Mouse (Mus musculus): Measurements from ENCODE around the gene Acot11.

Gene Acot11

DNA sequence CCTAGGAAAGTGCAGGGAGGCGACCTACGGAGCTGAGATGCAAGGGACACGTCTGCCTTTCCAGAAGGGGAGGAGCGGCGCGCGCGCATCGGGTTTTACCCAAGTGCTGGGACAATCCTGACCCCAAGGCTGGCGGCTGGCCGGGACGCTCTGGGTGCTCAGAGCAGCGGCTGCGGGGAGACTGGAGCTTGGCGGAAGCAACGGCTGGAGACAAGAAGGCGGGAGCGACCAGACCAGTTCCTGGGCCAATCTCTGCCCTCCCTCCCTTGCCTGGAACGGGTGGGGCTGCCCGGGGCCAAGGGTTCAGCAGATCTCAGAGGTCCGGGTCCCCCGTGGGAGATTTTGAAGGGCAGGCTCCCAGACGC lies at the start of gene Acot11:
TSS of gene Acot11 (minus strand) at position 89 of the 365 bp plus-strand sequence.
- DNase-seq (ENCODE audit: low spot score), result peak; percentile 56

DNA sequence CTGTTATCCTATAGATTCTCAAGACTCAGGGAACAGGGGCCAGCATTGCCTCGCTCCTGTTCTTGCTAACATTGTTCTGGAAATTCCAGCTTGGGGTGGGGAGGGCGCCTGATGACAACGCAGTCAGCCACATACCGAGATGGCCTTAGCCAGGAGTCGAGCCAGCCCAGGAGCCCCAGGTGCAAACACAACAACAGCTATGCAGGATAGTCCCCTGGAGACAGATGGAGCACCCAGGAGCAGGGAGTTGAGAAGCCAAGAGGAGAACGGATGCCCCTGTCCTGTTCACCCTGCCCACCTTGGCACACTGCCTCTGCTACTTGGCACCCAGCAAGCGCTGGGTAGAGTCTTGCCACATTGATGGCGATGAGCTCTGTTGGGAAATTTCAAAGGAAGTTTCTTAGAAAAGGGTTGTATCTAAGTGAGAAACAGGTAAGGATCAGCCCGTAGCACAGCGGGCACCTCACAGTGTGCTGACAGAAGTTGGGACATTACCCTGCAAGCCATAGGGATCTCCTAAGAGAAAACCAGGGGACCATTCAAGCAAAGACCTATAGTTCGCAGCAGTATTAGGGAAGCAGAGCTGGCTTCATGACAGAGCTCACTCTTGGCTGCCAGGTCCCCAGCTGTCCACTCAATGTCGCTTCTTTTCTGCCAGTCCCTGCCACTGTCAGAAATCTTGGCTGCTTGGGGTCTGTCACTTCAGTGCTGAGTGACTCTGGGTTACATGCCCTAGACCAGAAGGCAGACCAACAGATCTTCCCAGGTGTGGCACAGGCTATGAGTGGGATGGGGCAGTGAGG lies 43.7 kb upstream of the Acot11 start:
- DNase-seq (ENCODE audit: low spot score), result no peak

GRCm38 (mm10) chr4:106847591-106848289 lies 42.9 kb upstream of the Acot11 start:
- peak; percentile 86 for DNase-seq (ENCODE audit: low spot score)

GRCm38 (mm10) chr4:106842561-106842960 lies 37.8 kb upstream of the Acot11 start:
- no peak for DNase-seq (ENCODE audit: low spot score)

DNA sequence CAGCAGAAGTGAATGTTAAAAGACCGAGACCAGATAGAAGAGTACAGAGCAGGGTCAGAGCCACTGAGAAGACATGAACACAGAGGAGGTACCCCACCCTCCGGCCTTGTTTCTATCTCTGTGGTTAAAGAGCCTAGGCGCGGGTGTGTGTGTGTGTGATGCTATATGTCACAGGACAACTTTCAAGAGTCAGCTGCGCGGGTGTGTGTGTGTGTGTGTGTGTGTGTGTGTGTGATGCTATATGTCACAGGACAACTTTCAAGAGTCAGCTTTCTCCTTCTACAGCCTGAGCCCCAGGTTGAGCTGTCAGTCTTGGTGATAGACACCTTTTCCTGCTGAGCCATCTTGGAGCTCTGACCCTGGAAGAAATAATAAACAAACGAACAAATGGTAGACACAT lies 37.1 kb upstream of the Acot11 start:
- DNase-seq (ENCODE audit: low spot score), result no peak

- DNase-seq (ENCODE audit: low spot score), result no peak
Measured at GRCm38 (mm10) chr4:106841303-106841702, 36.5 kb upstream of the Acot11 start.

- DNase-seq (ENCODE audit: low spot score), result no peak
Measured at GRCm38 (mm10) chr4:106840651-106841145, 35.9 kb upstream of the Acot11 start.

DNA sequence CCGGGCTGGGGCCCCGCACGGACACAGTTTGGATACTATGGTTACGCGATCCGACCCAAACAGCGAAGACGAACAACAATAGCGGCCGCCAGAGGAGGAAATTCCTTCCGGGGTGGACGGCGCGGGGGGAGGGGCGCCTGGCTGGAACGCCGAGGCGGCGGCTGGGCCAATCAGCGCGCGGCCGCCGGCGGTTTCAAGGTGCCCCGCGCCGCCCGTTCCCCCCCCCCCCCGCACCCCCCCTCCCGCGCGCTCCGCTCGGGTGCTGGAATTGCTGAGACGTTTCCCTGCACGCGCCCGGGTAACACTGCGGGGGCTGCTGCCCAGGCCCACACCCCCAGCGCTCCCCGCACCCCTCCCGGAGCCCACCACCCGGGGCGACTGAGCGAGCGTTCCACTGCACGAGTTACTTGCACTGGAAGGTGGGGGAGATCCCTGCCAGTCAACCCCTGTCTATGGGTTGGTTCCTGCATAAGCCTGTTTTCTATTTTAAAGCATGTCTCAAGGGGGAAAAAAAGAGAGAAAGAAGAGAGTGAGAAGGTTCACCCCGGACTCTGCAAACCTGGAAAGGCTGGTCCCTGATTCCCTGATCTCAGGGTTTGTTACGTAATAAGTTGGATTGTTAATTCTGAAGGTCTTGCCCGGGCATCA lies 35.3 kb upstream of the Acot11 start:
- peak; percentile 93 for DNase-seq (ENCODE audit: low spot score)

- peak; percentile 71 for DNase-seq (ENCODE audit: low spot score)
Measured at GRCm38 (mm10) chr4:106839254-106839834, 34.5 kb upstream of the Acot11 start.

DNA sequence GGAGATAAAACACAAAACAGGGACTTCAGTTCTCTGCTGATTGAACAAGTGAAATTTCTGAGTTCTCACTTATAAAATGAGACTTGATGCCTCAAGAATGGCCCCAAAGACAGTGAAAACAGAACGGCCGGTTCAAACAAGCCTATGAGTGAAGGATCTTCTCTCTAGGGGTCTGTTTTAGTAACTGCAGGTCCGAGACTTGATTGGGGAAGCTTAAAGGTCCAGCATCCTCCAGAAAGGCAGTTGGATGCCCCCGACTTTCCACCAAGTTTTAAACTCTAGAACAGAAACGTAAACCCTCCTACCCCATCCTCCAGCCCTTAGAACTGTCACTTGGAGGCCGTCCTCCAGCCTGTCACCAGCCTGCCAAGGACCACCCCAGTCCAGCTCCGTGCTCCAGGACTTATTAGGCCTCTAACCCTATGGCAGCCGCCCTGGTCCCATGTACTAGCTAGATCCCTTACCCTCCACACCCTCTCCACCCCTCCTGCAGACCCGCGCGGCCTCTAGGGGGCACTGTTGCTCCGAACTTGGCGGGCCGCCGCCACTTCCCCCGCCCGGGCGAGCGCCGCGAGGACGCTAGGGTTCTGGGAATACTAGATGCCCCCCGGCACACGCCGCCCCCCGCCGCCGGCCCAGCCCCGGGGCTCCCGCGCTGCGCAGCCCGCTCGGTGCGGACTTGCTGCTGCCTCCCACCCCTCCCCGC lies 33.9 kb upstream of the Acot11 start:
- peak; percentile 96 for DNase-seq (ENCODE audit: low spot score)

DNA sequence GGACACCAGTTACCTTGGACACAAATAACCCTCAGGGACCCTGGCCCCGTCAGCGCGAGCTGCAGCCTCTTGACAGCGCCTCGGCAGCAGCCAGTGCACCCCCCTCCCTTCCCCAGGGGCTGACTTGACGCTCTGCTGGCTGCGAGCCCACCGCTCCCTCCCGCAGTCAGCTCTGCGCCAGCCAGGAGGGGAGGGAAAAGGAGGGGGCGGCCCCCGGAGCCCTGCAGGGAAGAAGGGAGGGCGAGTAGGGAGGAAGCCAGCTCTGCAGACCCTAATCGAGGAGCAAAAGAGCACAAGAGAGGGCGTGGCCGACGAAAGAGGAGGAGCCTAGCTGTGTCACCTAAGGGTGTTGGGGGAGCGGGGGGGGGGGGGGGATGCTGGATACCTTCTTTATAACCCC lies 33.2 kb upstream of the Acot11 start:
- peak; percentile 74 for DNase-seq (ENCODE audit: low spot score)

GRCm38 (mm10) chr4:106837425-106837824 lies 32.6 kb upstream of the Acot11 start:
- no peak for DNase-seq (ENCODE audit: low spot score)

DNA sequence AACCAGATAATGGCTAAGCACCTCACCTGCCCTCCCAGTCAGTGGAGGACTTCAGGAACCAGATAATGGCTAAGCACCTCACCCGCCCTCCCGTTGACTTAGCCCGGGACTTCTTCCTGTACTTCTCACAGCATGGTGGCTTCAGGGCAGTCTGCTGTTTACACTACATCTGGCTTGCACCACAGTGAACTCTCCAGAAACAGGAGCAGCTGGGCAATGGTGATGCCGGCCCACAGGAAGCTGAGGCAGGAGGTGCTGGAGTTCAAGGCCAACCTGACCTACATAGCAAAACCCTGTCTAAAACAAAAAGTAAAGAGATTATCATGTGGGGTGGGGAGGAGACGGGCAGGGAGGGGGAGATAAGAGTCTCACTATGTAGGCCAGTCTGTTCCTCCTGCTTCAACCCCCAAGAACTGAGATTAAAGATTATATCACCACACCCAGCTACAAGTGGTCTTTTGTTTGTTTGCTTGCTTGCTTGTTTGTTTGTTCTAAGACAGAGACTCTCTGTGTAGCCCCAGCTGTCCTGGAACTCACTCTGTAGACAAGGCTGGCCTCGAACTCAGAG lies 25.8 kb upstream of the Acot11 start:
- no peak for DNase-seq (ENCODE audit: low spot score)

DNA sequence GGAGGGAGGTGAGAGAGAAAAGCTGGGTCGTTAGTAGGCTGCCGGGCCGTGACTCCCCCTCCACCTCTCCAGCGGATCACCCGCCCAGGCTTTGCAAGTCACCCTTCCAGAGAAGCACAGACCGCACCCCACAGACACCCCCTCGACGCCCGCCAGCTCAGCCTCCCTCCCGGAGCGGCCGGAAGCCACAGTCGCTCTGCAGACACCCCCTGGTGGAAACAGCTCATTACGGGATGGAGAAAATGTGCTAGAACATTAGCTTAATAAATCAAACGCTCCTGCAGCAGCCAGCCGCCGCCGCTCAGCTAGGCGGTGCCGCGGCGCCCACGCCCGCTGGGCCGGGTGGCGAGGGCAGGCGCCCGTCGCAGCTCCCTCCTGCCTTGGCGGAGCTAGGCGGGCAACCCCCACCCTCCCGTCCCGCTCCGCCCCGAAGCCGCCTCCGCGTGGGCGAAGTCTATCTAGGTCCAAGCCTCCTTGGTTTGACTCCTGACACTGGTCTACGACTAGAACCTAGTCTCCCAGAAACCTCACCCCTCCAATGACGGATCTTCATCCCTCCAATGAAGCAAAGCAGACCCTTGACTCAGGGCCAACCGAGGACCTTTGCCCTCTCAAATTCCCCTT lies 23.1 kb upstream of the Acot11 start:
- DNase-seq (ENCODE audit: low spot score), result peak; percentile 61

GRCm38 (mm10) chr4:106825229-106825628 lies 20.4 kb upstream of the Acot11 start:
- no peak for DNase-seq (ENCODE audit: low spot score)

DNA sequence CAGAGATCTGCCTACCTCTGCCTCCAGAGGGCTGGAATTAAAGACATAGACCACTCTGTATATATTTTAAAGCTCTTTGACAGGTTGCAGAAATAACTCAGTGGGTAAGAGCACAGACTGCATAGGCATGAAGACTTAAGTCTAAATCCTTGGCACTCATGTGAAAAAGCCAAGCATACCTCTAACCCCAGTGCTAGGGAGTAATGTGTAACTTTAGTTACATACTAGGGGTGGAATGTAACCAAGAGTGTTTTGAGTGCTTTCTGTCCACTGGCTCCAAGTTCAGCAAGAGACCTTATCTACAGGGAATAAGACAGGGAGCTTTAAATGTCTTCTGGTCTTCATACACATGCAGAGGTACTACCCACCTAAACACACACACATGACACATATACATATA lies 14.6 kb upstream of the Acot11 start:
- no peak for DNase-seq (ENCODE audit: low spot score)

- no peak for DNase-seq (ENCODE audit: low spot score)
Measured at GRCm38 (mm10) chr4:106818332-106818731, 13.5 kb upstream of the Acot11 start.

DNA sequence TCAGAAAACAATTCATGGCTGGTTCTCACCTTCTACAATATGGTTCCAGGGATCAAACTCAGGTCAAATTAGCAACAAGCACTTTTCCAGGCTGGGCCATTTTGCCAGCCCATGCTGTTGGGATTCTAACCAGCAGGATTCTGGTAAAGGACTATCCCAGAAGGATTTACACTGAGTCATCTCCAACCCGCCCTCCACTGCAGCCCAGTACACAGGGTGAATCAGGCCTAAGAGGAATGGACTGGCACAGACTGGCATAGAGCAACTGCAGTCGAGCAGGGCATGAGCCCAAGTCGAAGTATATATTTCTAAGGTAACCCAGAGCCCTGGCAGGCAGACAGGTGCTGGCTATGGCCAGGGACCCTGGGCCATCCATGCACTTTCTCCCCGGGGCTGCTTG lies 12.2 kb upstream of the Acot11 start:
- DNase-seq (ENCODE audit: low spot score), result no peak

GRCm38 (mm10) chr4:106815396-106816324 lies 10.9 kb upstream of the Acot11 start:
- no peak for DNase-seq (ENCODE audit: low spot score)

DNA sequence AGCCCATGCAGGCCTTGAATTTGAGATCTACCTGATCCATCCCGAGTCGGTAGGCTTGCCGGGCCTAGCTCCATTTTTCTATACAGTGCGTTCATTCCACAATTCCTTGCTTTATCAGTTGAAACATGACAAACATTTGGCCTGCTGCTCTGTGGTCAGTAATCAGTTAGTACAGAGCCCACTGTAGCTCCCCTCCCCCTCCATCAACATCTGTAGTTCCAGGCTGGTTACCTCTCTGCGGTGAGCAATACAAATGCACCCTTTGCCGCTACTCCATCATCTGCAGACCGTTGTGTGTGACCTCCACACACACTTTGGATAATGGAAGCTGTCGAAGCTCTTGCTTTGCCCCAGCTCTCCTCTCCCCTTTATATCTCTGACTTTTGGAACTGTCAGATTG lies 6.4 kb upstream of the Acot11 start:
- DNase-seq (ENCODE audit: low spot score), result no peak

Data from embryo, embryonic 10.5 days (tissue).